Mouse (Mus musculus) ES-Bruce4 (cell line): ENCODE measurements at regions not wholly inside any gene's neighbourhood (a gene's known extent, or its start where the extent isn't known, plus 50 kb on each side); places are given as distances from the start of the nearest gene placed in this dataset.

Experiments
- H3K27ac ChIP-seq: 2 replicates; pipeline ENCODE4 v1.5.1; 2012; ENCODE audit warnings: low read length, inconsistent platforms; ENCODE audit not compliant: insufficient read depth
- H3K27me3 ChIP-seq: 2 replicates; pipeline ENCODE4 v1.6.1; 2012; ENCODE audit warnings: mild to moderate bottlenecking, low read length, inconsistent platforms; ENCODE audit not compliant: control insufficient read depth, poor library complexity, insufficient read depth, severe bottlenecking
- H3K36me3 ChIP-seq: 2 replicates; pipeline ENCODE4 v1.6.1; 2012; ENCODE audit warnings: inconsistent platforms, mild to moderate bottlenecking, low read length, moderate library complexity; ENCODE audit not compliant: control insufficient read depth, poor library complexity, insufficient read depth, severe bottlenecking
- H3K4me1 ChIP-seq: one replicate; pipeline ENCODE4 v1.8.1; 2011; ENCODE audit warnings: low read length; ENCODE audit not compliant: control insufficient read depth, insufficient read depth
- H3K4me3 ChIP-seq: 2 replicates; pipeline ENCODE4 v1.5.1; 2011; ENCODE audit warnings: low read depth, mild to moderate bottlenecking, low read length
- H3K9ac ChIP-seq: 2 replicates; pipeline ENCODE4 v1.6.1; 2012; ENCODE audit warnings: low read depth, mild to moderate bottlenecking, inconsistent platforms; ENCODE audit not compliant: poor library complexity, severe bottlenecking
- H3K9me3 ChIP-seq: replicated peaks from 2 replicates; pipeline ENCODE4 v1.6.1; 2012; ENCODE audit warnings: mild to moderate bottlenecking, low read length, inconsistent platforms; ENCODE audit not compliant: control insufficient read depth, poor library complexity, insufficient read depth, severe bottlenecking
- CTCF ChIP-seq: IDR thresholded peaks from one replicate; pipeline ENCODE4 v1.8.1; 2011; ENCODE audit warnings: low read depth, low read length
- EP300 ChIP-seq: IDR thresholded peaks from 2 replicates; pipeline ENCODE4 v1.6.1; 2011; ENCODE audit warnings: low read depth, low read length; ENCODE audit not compliant: insufficient read depth
- POLR2A ChIP-seq: IDR thresholded peaks from one replicate; pipeline ENCODE4 v1.8.1; 2011; ENCODE audit warnings: low read length; ENCODE audit not compliant: insufficient read depth

GRCm38 (mm10) chr2:71607087-71607502 is 60.5 kb upstream of the Dlx2 start:
- no peaks in the 10 kb centered on the region for H3K9me3 ChIP-seq
- no peaks in the 10 kb centered on the region for H3K27me3 ChIP-seq
- no peaks in the 10 kb centered on the region for H3K36me3 ChIP-seq
- TF ChIP-seq POLR2A, result no peak
- no peak overlapping the region for H3K4me3 ChIP-seq
- no peak overlapping the region for H3K9ac ChIP-seq
- H3K4me1 ChIP-seq, result peaks cover 9% of the 10 kb centered on the region
- H3K27ac ChIP-seq, result peak overlapping the region; percentile 86

GRCm38 (mm10) chr2:71613216-71613615 is 66.7 kb upstream of the Dlx2 start:
- TF ChIP-seq EP300, result no peak
- TF ChIP-seq POLR2A, result no peak
- no peak for TF ChIP-seq CTCF
- Histone ChIP-seq H3K27me3 (no peaks in the 10 kb centered on the region), H3K4me1 (peaks cover 5% of the 10 kb centered on the region), H3K9me3 (no peaks in the 10 kb centered on the region), H3K27ac (no peak overlapping the region), H3K9ac (no peak overlapping the region), H3K36me3 (no peaks in the 10 kb centered on the region), H3K4me3 (no peak overlapping the region)

GRCm38 (mm10) chr2:71616526-71616925 is 70.0 kb upstream of the Dlx2 start:
- Histone ChIP-seq H3K4me3 (no peak overlapping the region), H3K9ac (no peak overlapping the region)
- TF ChIP-seq EP300 (no peak), CTCF (no peak), POLR2A (no peak)

GRCm38 (mm10) chr2:71621458-71621857 is 74.9 kb upstream of the Dlx2 start:
- no peak overlapping the region for H3K27ac ChIP-seq
- peaks cover 6% of the 10 kb centered on the region for H3K4me1 ChIP-seq
- H3K9ac ChIP-seq, result no peak overlapping the region
- no peaks in the 10 kb centered on the region for H3K36me3 ChIP-seq
- no peaks in the 10 kb centered on the region for H3K9me3 ChIP-seq
- H3K27me3 ChIP-seq, result no peaks in the 10 kb centered on the region
- H3K4me3 ChIP-seq, result no peak overlapping the region
- TF ChIP-seq POLR2A (no peak), EP300 (no peak), CTCF (no peak)

More at GRCm38 (mm10) chr2:71616526-71616925, 70.0 kb upstream of the Dlx2 start:
- H3K4me1 ChIP-seq, result peaks cover 2% of the 10 kb centered on the region
- H3K27me3 ChIP-seq, result no peaks in the 10 kb centered on the region
- H3K36me3 ChIP-seq, result no peaks in the 10 kb centered on the region
- H3K27ac ChIP-seq, result no peak overlapping the region
- no peaks in the 10 kb centered on the region for H3K9me3 ChIP-seq

GRCm38 (mm10) chr2:71622532-71623099 is 76.1 kb upstream of the Dlx2 start:
- H3K27me3 ChIP-seq, result no peaks in the 10 kb centered on the region
- H3K9me3 ChIP-seq, result no peaks in the 10 kb centered on the region
- H3K36me3 ChIP-seq, result no peaks in the 10 kb centered on the region
- H3K4me1 ChIP-seq, result peaks cover 6% of the 10 kb centered on the region
- H3K4me3 ChIP-seq, result no peak overlapping the region
- no peak overlapping the region for H3K9ac ChIP-seq
- no peak overlapping the region for H3K27ac ChIP-seq
- TF ChIP-seq CTCF (no peak), POLR2A (no peak), EP300 (no peak)

- no peak overlapping the region for H3K27ac ChIP-seq
Measured at GRCm38 (mm10) chr2:71623134-71623533, 76.6 kb upstream of the Dlx2 start.

More at GRCm38 (mm10) chr2:71623134-71623533, 76.6 kb upstream of the Dlx2 start:
- TF ChIP-seq POLR2A (no peak), EP300 (peak; percentile 60; the same call in 1 of the 2 replicates), CTCF (no peak)
- H3K4me3 ChIP-seq, result no peak overlapping the region
- no peaks in the 10 kb centered on the region for H3K9me3 ChIP-seq
- no peak overlapping the region for H3K9ac ChIP-seq
- no peaks in the 10 kb centered on the region for H3K36me3 ChIP-seq
- no peaks in the 10 kb centered on the region for H3K27me3 ChIP-seq
- H3K4me1 ChIP-seq, result peaks cover 6% of the 10 kb centered on the region
